Mouse (Mus musculus): ENCODE measurements around the gene Trpc7. TPM values are rescaled to one million over a fixed set of nuclear protein-coding genes. Genes with fewer than 3 reads are reported as not detected.

The Trpc7 gene
- polyA plus RNA-seq, 1 experiment, result 0.01 TPM

- no peak overlapping the region for H3K4me3 ChIP-seq (ENCODE audit: insufficient read depth, poor library complexity, severe bottlenecking)
- no peaks in the 10 kb centered on the region for H3K79me3 ChIP-seq (ENCODE audit: low read depth)
- no peaks in the 10 kb centered on the region for H3K79me2 ChIP-seq (ENCODE audit: control insufficient read depth, insufficient read depth)
- no peak overlapping the region for H3ac ChIP-seq (ENCODE audit: control insufficient read depth, insufficient read length, low read depth)
- H3K27me3 ChIP-seq (ENCODE audit: control insufficient read depth, insufficient read depth, insufficient read length), result no peaks in the 10 kb centered on the region
- TF ChIP-seq MYOG (IDR thresholded peaks at IDR 0.05; ENCODE audit: control insufficient read depth, extremely low read depth, insufficient read length) (no peak), CEBPB (IDR thresholded peaks at IDR 0.05; ENCODE audit: low read depth) (no peak), CTCF (IDR thresholded peaks at IDR 0.05; ENCODE audit: control insufficient read depth, insufficient read depth, insufficient read length) (no peak), MYOD1 (IDR thresholded peaks at IDR 0.05; ENCODE audit: control insufficient read depth, insufficient read length, low read depth) (no peak), MAX (IDR thresholded peaks at IDR 0.05) (no peak), FOSL1 (IDR thresholded peaks at IDR 0.05; ENCODE audit: insufficient read depth, low read length, poor library complexity, severe bottlenecking) (no peak), USF1 (IDR thresholded peaks at IDR 0.05; ENCODE audit: low read depth) (no peak)
- H3K36me3 ChIP-seq (ENCODE audit: control insufficient read depth, insufficient read depth), result peaks cover 28% of the 10 kb centered on the region
Observed at GRCm38 (mm10) chr13:56742325-56742901, 153.4 kb downstream of the Trpc7 start.

GRCm38 (mm10) chr13:56741691-56742090 lies 154.1 kb downstream of the Trpc7 start:
- TF ChIP-seq CEBPB (IDR thresholded peaks at IDR 0.05; ENCODE audit: low read depth), result no peak
- TF ChIP-seq USF1 (IDR thresholded peaks at IDR 0.05; ENCODE audit: low read depth), result no peak
- no peak for TF ChIP-seq MYOG (IDR thresholded peaks at IDR 0.05; ENCODE audit: control insufficient read depth, extremely low read depth, insufficient read length)
- TF ChIP-seq FOSL1 (IDR thresholded peaks at IDR 0.05; ENCODE audit: insufficient read depth, low read length, poor library complexity, severe bottlenecking), result no peak
- no peak for TF ChIP-seq MAX (IDR thresholded peaks at IDR 0.05)
- no peak for TF ChIP-seq CTCF (IDR thresholded peaks at IDR 0.05; ENCODE audit: control insufficient read depth, insufficient read depth, insufficient read length)
- no peak for TF ChIP-seq MYOD1 (IDR thresholded peaks at IDR 0.05; ENCODE audit: control insufficient read depth, insufficient read length, low read depth)
- Histone ChIP-seq H3K79me2 (ENCODE audit: control insufficient read depth, insufficient read depth) (no peaks in the 10 kb centered on the region), H3K79me3 (ENCODE audit: low read depth) (no peaks in the 10 kb centered on the region), H3K4me3 (ENCODE audit: insufficient read depth, poor library complexity, severe bottlenecking) (no peak overlapping the region), H3K36me3 (ENCODE audit: control insufficient read depth, insufficient read depth) (peaks cover 31% of the 10 kb centered on the region), H3ac (ENCODE audit: control insufficient read depth, insufficient read length, low read depth) (no peak overlapping the region), H3K27me3 (ENCODE audit: control insufficient read depth, insufficient read depth, insufficient read length) (no peaks in the 10 kb centered on the region)

- Histone ChIP-seq H3K36me3 (ENCODE audit: control insufficient read depth, insufficient read depth) (peaks cover 36% of the 10 kb centered on the region), H3K4me3 (ENCODE audit: insufficient read depth, poor library complexity, severe bottlenecking) (no peak overlapping the region), H3K27me3 (ENCODE audit: control insufficient read depth, insufficient read depth, insufficient read length) (no peaks in the 10 kb centered on the region), H3K79me2 (ENCODE audit: control insufficient read depth, insufficient read depth) (no peaks in the 10 kb centered on the region), H3ac (ENCODE audit: control insufficient read depth, insufficient read length, low read depth) (no peak overlapping the region), H3K79me3 (ENCODE audit: low read depth) (no peaks in the 10 kb centered on the region)
- TF ChIP-seq CTCF (IDR thresholded peaks at IDR 0.05; ENCODE audit: control insufficient read depth, insufficient read depth, insufficient read length), result no peak
- no peak for TF ChIP-seq FOSL1 (IDR thresholded peaks at IDR 0.05; ENCODE audit: insufficient read depth, low read length, poor library complexity, severe bottlenecking)
- TF ChIP-seq MYOG (IDR thresholded peaks at IDR 0.05; ENCODE audit: control insufficient read depth, extremely low read depth, insufficient read length), result no peak
- TF ChIP-seq MYOD1 (IDR thresholded peaks at IDR 0.05; ENCODE audit: control insufficient read depth, insufficient read length, low read depth), result no peak
- no peak for TF ChIP-seq CEBPB (IDR thresholded peaks at IDR 0.05; ENCODE audit: low read depth)
- no peak for TF ChIP-seq USF1 (IDR thresholded peaks at IDR 0.05; ENCODE audit: low read depth)
- TF ChIP-seq MAX (IDR thresholded peaks at IDR 0.05), result no peak
Observed at GRCm38 (mm10) chr13:56740496-56740895, 155.3 kb downstream of the Trpc7 start.

GRCm38 (mm10) chr13:56739556-56739955 lies 156.2 kb downstream of the Trpc7 start:
- TF ChIP-seq CTCF (IDR thresholded peaks at IDR 0.05; ENCODE audit: control insufficient read depth, insufficient read depth, insufficient read length) (no peak), MYOG (IDR thresholded peaks at IDR 0.05; ENCODE audit: control insufficient read depth, extremely low read depth, insufficient read length) (no peak), FOSL1 (IDR thresholded peaks at IDR 0.05; ENCODE audit: insufficient read depth, low read length, poor library complexity, severe bottlenecking) (no peak), USF1 (IDR thresholded peaks at IDR 0.05; ENCODE audit: low read depth) (no peak), CEBPB (IDR thresholded peaks at IDR 0.05; ENCODE audit: low read depth) (no peak), MYOD1 (IDR thresholded peaks at IDR 0.05; ENCODE audit: control insufficient read depth, insufficient read length, low read depth) (no peak), MAX (IDR thresholded peaks at IDR 0.05) (no peak)
- Histone ChIP-seq H3K27me3 (ENCODE audit: control insufficient read depth, insufficient read depth, insufficient read length) (no peaks in the 10 kb centered on the region), H3ac (ENCODE audit: control insufficient read depth, insufficient read length, low read depth) (no peak overlapping the region), H3K79me3 (ENCODE audit: low read depth) (no peaks in the 10 kb centered on the region), H3K36me3 (ENCODE audit: control insufficient read depth, insufficient read depth) (peaks cover 44% of the 10 kb centered on the region), H3K4me3 (ENCODE audit: insufficient read depth, poor library complexity, severe bottlenecking) (no peak overlapping the region), H3K79me2 (ENCODE audit: control insufficient read depth, insufficient read depth) (no peaks in the 10 kb centered on the region)

- Histone ChIP-seq H3ac (ENCODE audit: control insufficient read depth, insufficient read length, low read depth) (no peak overlapping the region), H3K4me3 (ENCODE audit: insufficient read depth, poor library complexity, severe bottlenecking) (no peak overlapping the region), H3K79me2 (ENCODE audit: control insufficient read depth, insufficient read depth) (no peaks in the 10 kb centered on the region), H3K27me3 (ENCODE audit: control insufficient read depth, insufficient read depth, insufficient read length) (no peaks in the 10 kb centered on the region), H3K79me3 (ENCODE audit: low read depth) (no peaks in the 10 kb centered on the region), H3K36me3 (ENCODE audit: control insufficient read depth, insufficient read depth) (peaks cover 79% of the 10 kb centered on the region)
- peak; percentile 7 for TF ChIP-seq CTCF (IDR thresholded peaks at IDR 0.05; ENCODE audit: control insufficient read depth, insufficient read depth, insufficient read length)
- no peak for TF ChIP-seq USF1 (IDR thresholded peaks at IDR 0.05; ENCODE audit: low read depth)
Observed at GRCm38 (mm10) chr13:56735212-56735875, 160.4 kb downstream of the Trpc7 start.
